Mouse (Mus musculus) intestine, embryonic 16.5 days (tissue): ENCODE data around the gene Rpl36a. TPM values are rescaled to one million over a fixed set of nuclear protein-coding genes. Genes with fewer than 3 reads are reported as not detected.

Experiments used
- polyA plus RNA-seq: library from polyadenylated mRNA; unstranded; fragments of >200 nt; fragmentation: Nextera tagmentation; extraction: Ambion mirVana; gene quantifications from 2 replicates; pipeline ENCODE4 v1.2.1, GENCODE M21; 2015

Gene Rpl36a
- polyA plus RNA-seq, 1 experiment from 2014 or later: 329 TPM

Other genes starting within 250 kb of the Rpl36a start
- gene Drp2, start 181.1 kb upstream of the Rpl36a start, polyA plus RNA-seq: 0.81 and 0.98 TPM in 2 replicates
- gene Taf7l, start 109.2 kb upstream of the Rpl36a start, polyA plus RNA-seq: not detected in 2 replicates
- gene Timm8a1, start 43.8 kb upstream of the Rpl36a start, polyA plus RNA-seq: 122 and 141 TPM in 2 replicates
- gene Btk, start 2.1 kb upstream of the Rpl36a start, polyA plus RNA-seq: 1.0 and 1.4 TPM in 2 replicates
- gene Gla, start 15.5 kb downstream of the Rpl36a start, polyA plus RNA-seq: 9.9 and 14.1 TPM in 2 replicates
- 128 and 130 TPM in 2 replicates for gene Hnrnph2, start 15.5 kb downstream of the Rpl36a start, polyA plus RNA-seq
- gene Armcx4, start 100.9 kb downstream of the Rpl36a start, polyA plus RNA-seq: 1.8 and 2.1 TPM in 2 replicates
- 34.8 and 36.7 TPM in 2 replicates for gene Armcx1, start 132.3 kb downstream of the Rpl36a start, polyA plus RNA-seq
- 14.5 and 14.8 TPM in 2 replicates for gene Armcx6, start 165.8 kb downstream of the Rpl36a start, polyA plus RNA-seq
- gene Armcx3, start 170.9 kb downstream of the Rpl36a start, polyA plus RNA-seq: 57.9 and 60.6 TPM in 2 replicates
- gene Armcx2, start 223.6 kb downstream of the Rpl36a start, polyA plus RNA-seq: 32.7 and 36.5 TPM in 2 replicates